Comparison of ENCODE assay signal across 15 mouse cellular contexts in genomic region chr2:155047452-155048178, GRCm38 (mm10). TPM values are rescaled to one million over a fixed set of nuclear protein-coding genes. Genes with fewer than 3 reads are reported as not detected.
A peak's percentile ranks its signal among the peaks of the same experiment; 100 is the strongest.
DNase-seq lines count a peak whose midpoint lies in the region; ATAC-seq and TF ChIP-seq lines count a peak whose summit lies in the region.
"Had no signal": no experiment of that assay in that cellular context is flagged by ENCODE, and none has a peak within 500 bp of the region (broad histone marks: within the 10 kb centered on the region; RNA-seq: fewer than 3 reads in every experiment).

No protein-coding gene starts in this region.

- peaks cover 22% of the 10 kb centered on the region for H3K4me1 ChIP-seq in heart, embryonic 13.5 days
- H3K4me1 ChIP-seq in limb, embryonic 11.5 days (ENCODE audit: control insufficient read depth, insufficient read depth, low read length) = peaks cover 17% of the 10 kb centered on the region
- H3K4me1 ChIP-seq in hindbrain, postnatal 0 days (ENCODE audit: insufficient read depth, low read length) = peaks cover 5% of the 10 kb centered on the region
- peaks cover 8% of the 10 kb centered on the region for H3K4me1 ChIP-seq in forebrain, postnatal 0 days (ENCODE audit: insufficient read depth)

- no peaks in the 10 kb centered on the region for H3K36me3 ChIP-seq in heart, embryonic 13.5 days
- H3K36me3 ChIP-seq in limb, embryonic 11.5 days (ENCODE audit: control insufficient read depth, insufficient read depth, low read length) = no peaks in the 10 kb centered on the region
- no peaks in the 10 kb centered on the region for H3K36me3 ChIP-seq in hindbrain, postnatal 0 days (ENCODE audit: insufficient read depth, low read length)
- H3K36me3 ChIP-seq in forebrain, postnatal 0 days (ENCODE audit: insufficient read depth) = no peaks in the 10 kb centered on the region
- H3K36me3 ChIP-seq: intestine, embryonic 15.5 days had no signal

- DNase-seq in heart, postnatal 4 days = no peak
- peak; percentile 10 for DNase-seq in embryo, embryonic 9.5 days (ENCODE audit: extremely low spot score)
- peak; percentile 65 for DNase-seq in limb, embryonic 11.5 days (ENCODE audit: low spot score)
- DNase-seq in thymus, postnatal 10 days (ENCODE audit: low spot score in 2 of 2) = peak; percentile 28 to 30
- no peak for DNase-seq in hindbrain, postnatal 0 days (ENCODE audit: low spot score)
- no peak for DNase-seq in forebrain, postnatal 0 days
- DNase-seq in adipocyte (ENCODE audit: low spot score) = no peak
- DNase-seq: cerebellum, adult 11-12 months; heart, postnatal 14 days; lung, postnatal 4 days had no signal

- no peaks in the 10 kb centered on the region for H3K9me3 ChIP-seq in heart, embryonic 13.5 days
- H3K9me3 ChIP-seq in limb, embryonic 11.5 days (ENCODE audit: control insufficient read depth, low read length) = no peaks in the 10 kb centered on the region
- no peaks in the 10 kb centered on the region for H3K9me3 ChIP-seq in hindbrain, postnatal 0 days (ENCODE audit: low read length)
- no peaks in the 10 kb centered on the region for H3K9me3 ChIP-seq in forebrain, postnatal 0 days (ENCODE audit: low read length)
- H3K9me3 ChIP-seq: intestine, embryonic 15.5 days had no signal

- no peak overlapping the region for H3K27ac ChIP-seq in heart, embryonic 13.5 days (replicated peaks)
- H3K27ac ChIP-seq in limb, embryonic 11.5 days (replicated peaks; ENCODE audit: low read depth, low read length) = peak overlapping the region; percentile 74
- no peak overlapping the region for H3K27ac ChIP-seq in hindbrain, postnatal 0 days
- H3K27ac ChIP-seq in forebrain, postnatal 0 days (ENCODE audit: low read depth, low read length) = no peak overlapping the region
- H3K27ac ChIP-seq: intestine, embryonic 15.5 days; liver, embryonic 14.5 days had no signal

- H3K4me2 ChIP-seq in heart, embryonic 13.5 days = no peak overlapping the region
- peak overlapping the region; percentile 40 for H3K4me2 ChIP-seq in limb, embryonic 11.5 days (ENCODE audit: low read depth, severe bottlenecking)
- no peak overlapping the region for H3K4me2 ChIP-seq in hindbrain, postnatal 0 days (ENCODE audit: low read depth, low read length)
- H3K4me2 ChIP-seq in forebrain, postnatal 0 days (ENCODE audit: low read depth) = no peak overlapping the region
- H3K4me2 ChIP-seq: intestine, embryonic 15.5 days had no signal

- peak overlapping the region; percentile 19; the same call in 1 of the 2 replicates for H3K9ac ChIP-seq in heart, embryonic 13.5 days
- peak overlapping the region; percentile 52 for H3K9ac ChIP-seq in limb, embryonic 11.5 days (ENCODE audit: low read length)
- H3K9ac ChIP-seq in hindbrain, postnatal 0 days (replicated peaks; ENCODE audit: low read length) = no peak overlapping the region
- H3K9ac ChIP-seq in forebrain, postnatal 0 days = no peak overlapping the region
- H3K9ac ChIP-seq: intestine, embryonic 15.5 days; liver, embryonic 14.5 days had no signal

- 52% methylated on average over 7 of the region's 7 CpGs for WGBS in heart, embryonic 13.5 days
- WGBS in limb, embryonic 11.5 days = 20% methylated on average over 7 of the region's 7 CpGs
- WGBS in hindbrain, postnatal 0 days = 72% methylated on average over 7 of the region's 7 CpGs
- whole genome bisulfite sequencing in forebrain, postnatal 0 days = 64% methylated on average over 7 of the region's 7 CpGs

- no peaks in the 10 kb centered on the region for H3K27me3 ChIP-seq in heart, embryonic 13.5 days (replicated peaks)
- no peaks in the 10 kb centered on the region for H3K27me3 ChIP-seq in limb, embryonic 11.5 days (ENCODE audit: control insufficient read depth, insufficient read depth, low read length)
- no peaks in the 10 kb centered on the region for H3K27me3 ChIP-seq in hindbrain, postnatal 0 days (ENCODE audit: insufficient read depth, low read length)
- H3K27me3 ChIP-seq in forebrain, postnatal 0 days (ENCODE audit: insufficient read depth, low read length) = no peaks in the 10 kb centered on the region; the same call in 1 of the 2 replicates
- H3K27me3 ChIP-seq: intestine, embryonic 15.5 days had no signal

- no peak for ATAC-seq in heart, embryonic 13.5 days (ENCODE audit: extremely low read depth, insufficient number of reproducible peaks, low FRiP score, low TSS enrichment)
- no peak for ATAC-seq in limb, embryonic 11.5 days (ENCODE audit: insufficient number of reproducible peaks, low FRiP score, low TSS enrichment, low read depth)
- ATAC-seq in hindbrain, postnatal 0 days = no peak
- ATAC-seq in forebrain, postnatal 0 days = no peak
- ATAC-seq: intestine, embryonic 15.5 days had no signal

- no peak for TF ChIP-seq CTCF in hindbrain, postnatal 0 days (IDR thresholded peaks at IDR 0.05; ENCODE audit: low read depth)
- TF ChIP-seq CTCF in forebrain, postnatal 0 days (IDR thresholded peaks at IDR 0.05; ENCODE audit: low read depth) = no peak

- no peak overlapping the region for H3K4me3 ChIP-seq in heart, embryonic 13.5 days
- H3K4me3 ChIP-seq in limb, embryonic 11.5 days (ENCODE audit: low read depth, low read length) = 0 out of 2 replicates have a peak overlapping the region, but pooled peaks have one; percentile 7
- no peak overlapping the region for H3K4me3 ChIP-seq in hindbrain, postnatal 0 days (ENCODE audit: low read length)
- no peak overlapping the region for H3K4me3 ChIP-seq in forebrain, postnatal 0 days (ENCODE audit: low read depth, low read length)
- H3K4me3 ChIP-seq: intestine, embryonic 15.5 days had no signal

RNA-seq across cellular contexts. Expression of gene Ahcy, which starts 26.7 kb away (rescaled TPM):
- polyA plus RNA-seq in heart, embryonic 13.5 days (2015; fragmentation: Nextera tagmentation; extraction: Ambion mirVana) = 47.5 and 49.4 TPM in 2 replicates
- 10 to 100 TPM; 19.7 to 22.6 TPM for total RNA-seq in heart, postnatal 4 days (2021)
- polyA plus RNA-seq in limb, embryonic 11.5 days (2014; fragmentation: Nextera tagmentation; extraction: Ambion mirVana) = 122 and 127 TPM in 2 replicates
- 62.3 and 68.0 TPM in 2 replicates for total RNA-seq in hindbrain, postnatal 0 days (2014; rRNA removed)
- 29.6 and 31.1 TPM in 2 replicates for polyA plus RNA-seq in hindbrain, postnatal 0 days (2015; fragmentation: Nextera tagmentation; extraction: Ambion mirVana)
- 62.7 and 70.1 TPM in 2 replicates for total RNA-seq in forebrain, postnatal 0 days (2014; rRNA removed)
- 42.2 and 42.6 TPM in 2 replicates for polyA plus RNA-seq in forebrain, postnatal 0 days (2015; fragmentation: Nextera tagmentation; extraction: Ambion mirVana)

RNA-seq across cellular contexts. Expression of gene Gm14226, which starts 29.5 kb away (rescaled TPM):
- polyA plus RNA-seq in heart, embryonic 13.5 days (2015; fragmentation: Nextera tagmentation; extraction: Ambion mirVana) = 0.37 and 0.53 TPM in 2 replicates
- under 1 TPM; 0.16 to 0.21 TPM for total RNA-seq in heart, postnatal 4 days (2021)
- 10.2 and 13.0 TPM in 2 replicates for polyA plus RNA-seq in limb, embryonic 11.5 days (2014; fragmentation: Nextera tagmentation; extraction: Ambion mirVana)
- total RNA-seq in hindbrain, postnatal 0 days (2014; rRNA removed) = 0.58 TPM in 1 of 2 replicates, not detected in the other
- polyA plus RNA-seq in hindbrain, postnatal 0 days (2015; fragmentation: Nextera tagmentation; extraction: Ambion mirVana) = 0.08 and 0.14 TPM in 2 replicates
- 0.08 TPM in 1 of 2 replicates, not detected in the other for total RNA-seq in forebrain, postnatal 0 days (2014; rRNA removed)
- polyA plus RNA-seq in forebrain, postnatal 0 days (2015; fragmentation: Nextera tagmentation; extraction: Ambion mirVana) = 0.05 TPM in 1 of 2 replicates, not detected in the other
- total RNA-seq: gastrocnemius, postnatal 4 days; neutrophil, adult 5-6 weeks had no signal

Comparison
In these comparisons a context has a peak if more than half of its experiments do, and no peak if none do; other contexts are left out.
1. H3K9ac ChIP-seq: peak in heart, embryonic 13.5 days (single experiment) and limb, embryonic 11.5 days (single experiment); none in hindbrain, postnatal 0 days (single experiment) and forebrain, postnatal 0 days (single experiment).
2. DNase-seq: peak in embryo, embryonic 9.5 days (single experiment), limb, embryonic 11.5 days (single experiment) and thymus, postnatal 10 days (2 of 2); none in heart, postnatal 4 days (single experiment), hindbrain, postnatal 0 days (single experiment), forebrain, postnatal 0 days (single experiment) and adipocyte (single experiment).